Mouse (Mus musculus): ENCODE measurements around the gene Map4k5. TPM values are rescaled to one million over a fixed set of nuclear protein-coding genes. Genes with fewer than 3 reads are reported as not detected.

The Map4k5 gene
- polyA plus RNA-seq, 1 experiment from 2014 or later, result 24.6 TPM

- H3K9me3 ChIP-seq (replicated peaks; ENCODE audit: control insufficient read depth, low read length), result no peaks in the 10 kb centered on the region
- no peaks in the 10 kb centered on the region for H3K27me3 ChIP-seq (ENCODE audit: control insufficient read depth, insufficient read depth, low read depth, low read length)
- H3K9ac ChIP-seq (ENCODE audit: low read depth, low read length), result peak overlapping the region; percentile 60
- H3K27ac ChIP-seq (ENCODE audit: low read length), result peak overlapping the region; percentile 88
- no peak overlapping the region for H3K4me3 ChIP-seq (ENCODE audit: low read depth, low read length)
- ATAC-seq (ENCODE audit: low read depth), result no peak
- WGBS (ENCODE audit: insufficient replicate concordance), result 37% methylated on average over 6 of the region's 6 CpGs
- H3K4me2 ChIP-seq (ENCODE audit: low read depth, low read length), result peak overlapping the region; percentile 45
- no peaks in the 10 kb centered on the region for H3K36me3 ChIP-seq (ENCODE audit: control insufficient read depth, insufficient read depth)
- peaks cover 54% of the 10 kb centered on the region for H3K4me1 ChIP-seq (ENCODE audit: control insufficient read depth, low read depth, low read length)
Measured at GRCm38 (mm10) chr12:69760014-69760413, 133.0 kb downstream of the Map4k5 start.

GRCm38 (mm10) chr12:69759267-69759885, 133.6 kb downstream of the Map4k5 start:
- Histone ChIP-seq H3K27me3 (ENCODE audit: control insufficient read depth, insufficient read depth, low read depth, low read length) (no peaks in the 10 kb centered on the region), H3K27ac (ENCODE audit: low read length) (peak overlapping the region; percentile 100), H3K4me1 (ENCODE audit: control insufficient read depth, low read depth, low read length) (peaks cover 54% of the 10 kb centered on the region), H3K9me3 (replicated peaks; ENCODE audit: control insufficient read depth, low read length) (no peaks in the 10 kb centered on the region), H3K36me3 (ENCODE audit: control insufficient read depth, insufficient read depth) (no peaks in the 10 kb centered on the region), H3K4me2 (ENCODE audit: low read depth, low read length) (peak overlapping the region; percentile 62), H3K9ac (ENCODE audit: low read depth, low read length) (peak overlapping the region; percentile 60), H3K4me3 (ENCODE audit: low read depth, low read length) (peak overlapping the region; percentile 37)
- ATAC-seq (ENCODE audit: low read depth), result peak; percentile 77
- WGBS (ENCODE audit: insufficient replicate concordance), result 16% methylated on average over 7 of the region's 7 CpGs

- Histone ChIP-seq H3K9ac (ENCODE audit: low read depth, low read length) (peak overlapping the region; percentile 60), H3K4me3 (ENCODE audit: low read depth, low read length) (peak overlapping the region; percentile 37), H3K4me2 (ENCODE audit: low read depth, low read length) (peak overlapping the region; percentile 62), H3K4me1 (ENCODE audit: control insufficient read depth, low read depth, low read length) (peaks cover 54% of the 10 kb centered on the region), H3K36me3 (ENCODE audit: control insufficient read depth, insufficient read depth) (no peaks in the 10 kb centered on the region), H3K27ac (ENCODE audit: low read length) (peak overlapping the region; percentile 100), H3K9me3 (replicated peaks; ENCODE audit: control insufficient read depth, low read length) (no peaks in the 10 kb centered on the region), H3K27me3 (ENCODE audit: control insufficient read depth, insufficient read depth, low read depth, low read length) (no peaks in the 10 kb centered on the region)
- WGBS (ENCODE audit: insufficient replicate concordance), result 4% methylated on average over 22 of the region's 22 CpGs
- 0 out of 2 replicates have a peak, but pooled peaks have one; percentile 5 for ATAC-seq (ENCODE audit: low read depth)
Measured at GRCm38 (mm10) chr12:69758221-69759185, 134.5 kb downstream of the Map4k5 start.

- ATAC-seq (ENCODE audit: low read depth), result peak; percentile 90
- Histone ChIP-seq H3K36me3 (ENCODE audit: control insufficient read depth, insufficient read depth) (no peaks in the 10 kb centered on the region), H3K4me1 (ENCODE audit: control insufficient read depth, low read depth, low read length) (peaks cover 50% of the 10 kb centered on the region), H3K9ac (ENCODE audit: low read depth, low read length) (peak overlapping the region; percentile 70), H3K27me3 (ENCODE audit: control insufficient read depth, insufficient read depth, low read depth, low read length) (no peaks in the 10 kb centered on the region), H3K4me2 (ENCODE audit: low read depth, low read length) (peak overlapping the region; percentile 62), H3K4me3 (ENCODE audit: low read depth, low read length) (peak overlapping the region; percentile 39), H3K9me3 (replicated peaks; ENCODE audit: control insufficient read depth, low read length) (no peaks in the 10 kb centered on the region), H3K27ac (ENCODE audit: low read length) (peak overlapping the region; percentile 100)
- WGBS (ENCODE audit: insufficient replicate concordance), result 4% methylated on average over 22 of the region's 22 CpGs
Measured at GRCm38 (mm10) chr12:69757418-69758141, 135.4 kb downstream of the Map4k5 start.

GRCm38 (mm10) chr12:69756015-69756414, 137.0 kb downstream of the Map4k5 start:
- no peak overlapping the region for H3K4me3 ChIP-seq (ENCODE audit: low read depth, low read length)
- H3K4me1 ChIP-seq (ENCODE audit: control insufficient read depth, low read depth, low read length), result peaks cover 47% of the 10 kb centered on the region
- H3K9ac ChIP-seq (ENCODE audit: low read depth, low read length), result peak overlapping the region; percentile 22
- H3K36me3 ChIP-seq (ENCODE audit: control insufficient read depth, insufficient read depth), result no peaks in the 10 kb centered on the region
- H3K27ac ChIP-seq (ENCODE audit: low read length), result peak overlapping the region; percentile 100
- ATAC-seq (ENCODE audit: low read depth), result no peak
- 73% methylated on average over 5 of the region's 5 CpGs for WGBS (ENCODE audit: insufficient replicate concordance)
- no peak overlapping the region for H3K4me2 ChIP-seq (ENCODE audit: low read depth, low read length)
- no peaks in the 10 kb centered on the region for H3K27me3 ChIP-seq (ENCODE audit: control insufficient read depth, insufficient read depth, low read depth, low read length)
- no peaks in the 10 kb centered on the region for H3K9me3 ChIP-seq (replicated peaks; ENCODE audit: control insufficient read depth, low read length)

- 69% methylated on average over 5 of the region's 5 CpGs for WGBS (ENCODE audit: insufficient replicate concordance)
- Histone ChIP-seq H3K9ac (ENCODE audit: low read depth, low read length) (peak overlapping the region; percentile 2; the same call in 1 of the 2 replicates), H3K27me3 (ENCODE audit: control insufficient read depth, insufficient read depth, low read depth, low read length) (no peaks in the 10 kb centered on the region), H3K4me2 (ENCODE audit: low read depth, low read length) (no peak overlapping the region), H3K9me3 (replicated peaks; ENCODE audit: control insufficient read depth, low read length) (no peaks in the 10 kb centered on the region), H3K36me3 (ENCODE audit: control insufficient read depth, insufficient read depth) (no peaks in the 10 kb centered on the region), H3K27ac (ENCODE audit: low read length) (peak overlapping the region; percentile 24; the same call in 1 of the 2 replicates), H3K4me3 (ENCODE audit: low read depth, low read length) (no peak overlapping the region), H3K4me1 (ENCODE audit: control insufficient read depth, low read depth, low read length) (peaks cover 31% of the 10 kb centered on the region)
- no peak for ATAC-seq (ENCODE audit: low read depth)
Measured at GRCm38 (mm10) chr12:69753936-69754335, 139.1 kb downstream of the Map4k5 start.

MicroRNAs encoded within 50 kb of the gene (microRNA counts, 519-probe panel; counts per million panel counts)
- 60.7 counts per million for microRNA mmu-miR-681

Small RNAs within 50 kb of the gene (microRNA-seq; reads per million reads assigned to microRNA genes)
- not detected for gene Mir681

Other genes starting within 250 kb of the Map4k5 start
- gene Sos2, start 211.3 kb downstream of the Map4k5 start, polyA plus RNA-seq (2015; fragmentation: Nextera tagmentation; extraction: Ambion mirVana), result 3.3 and 3.7 TPM in 2 replicates
- 11.6 and 12.2 TPM in 2 replicates for gene L2hgdh, start 168.3 kb downstream of the Map4k5 start, polyA plus RNA-seq (2015; fragmentation: Nextera tagmentation; extraction: Ambion mirVana)
- gene Atp5s, start 168.2 kb downstream of the Map4k5 start, polyA plus RNA-seq (2015; fragmentation: Nextera tagmentation; extraction: Ambion mirVana), result 16.7 and 18.4 TPM in 2 replicates
- 1.7 TPM in 2 replicates for gene Cdkl1, start 101.9 kb downstream of the Map4k5 start, polyA plus RNA-seq (2015; fragmentation: Nextera tagmentation; extraction: Ambion mirVana)
- gene Atl1, start 586 bp downstream of the Map4k5 start, polyA plus RNA-seq (2015; fragmentation: Nextera tagmentation; extraction: Ambion mirVana), result 1.4 TPM in 2 replicates
- gene Sav1, start 93.8 kb upstream of the Map4k5 start, polyA plus RNA-seq (2015; fragmentation: Nextera tagmentation; extraction: Ambion mirVana), result 0.54 and 0.65 TPM in 2 replicates
- gene Nin, start 220.5 kb upstream of the Map4k5 start, polyA plus RNA-seq (2015; fragmentation: Nextera tagmentation; extraction: Ambion mirVana), result 3.1 TPM in 2 replicates

Measured in liver, embryonic 16.5 days (tissue).